Mouse (Mus musculus) stomach, embryonic 15.5 days (tissue): Measurements from ENCODE around the gene Hoxd8. TPM values are rescaled to one million over a fixed set of nuclear protein-coding genes. Genes with fewer than 3 reads are reported as not detected.

Source experiments
- ATAC-seq: fragments of 200-750 bp; cut with Nextera tagmentation; 2 replicates; pipeline ENCODE4 v1.8.0; 2017; ENCODE audit warnings: low read depth, moderate number of reproducible peaks, moderate TSS enrichment; ENCODE audit not compliant: insufficient read depth, low FRiP score
- H3K27ac ChIP-seq: fragments of 300-500 bp; sonication (generic); 2 replicates; pipeline ENCODE4 v1.5.1; 2015; ENCODE audit warnings: mild to moderate bottlenecking, inconsistent platforms
- H3K27me3 ChIP-seq: fragments of 300-500 bp; sonication (generic); replicated peaks from 2 replicates; pipeline ENCODE4 v1.6.1; 2015; ENCODE audit warnings: inconsistent platforms
- H3K36me3 ChIP-seq: fragments of 300-500 bp; sonication (generic); 2 replicates; pipeline ENCODE4 v1.6.1; 2015; ENCODE audit warnings: inconsistent platforms
- H3K4me1 ChIP-seq: fragments of 300-500 bp; sonication (generic); 2 replicates; pipeline ENCODE4 v1.6.1; 2015; ENCODE audit warnings: inconsistent platforms
- H3K4me2 ChIP-seq: fragments of 300-500 bp; sonication (generic); 2 replicates; pipeline ENCODE4 v1.6.1; 2015; ENCODE audit warnings: mild to moderate bottlenecking, inconsistent platforms
- H3K4me3 ChIP-seq: fragments of 300-500 bp; sonication (generic); replicated peaks from 2 replicates; pipeline ENCODE4 v1.5.1; 2015; ENCODE audit warnings: inconsistent platforms
- H3K9ac ChIP-seq: fragments of 300-500 bp; sonication (generic); 2 replicates; pipeline ENCODE4 v1.6.1; 2015; ENCODE audit warnings: inconsistent platforms
- H3K9me3 ChIP-seq: fragments of 300-500 bp; sonication (generic); 2 replicates; pipeline ENCODE4 v1.6.1; 2016; ENCODE audit warnings: inconsistent platforms
- WGBS: fragments of 180-500 bp; shearing (Covaris S2); methylation state at CpG from one replicate; pipeline ENCODE4 v1.1.7; 2015; 5-methylcytosine and 5-hydroxymethylcytosine counted together
- polyA plus RNA-seq: library from polyadenylated mRNA; unstranded; fragments of >200 nt; fragmentation: Nextera tagmentation; extraction: Ambion mirVana; gene quantifications from 2 replicates; pipeline ENCODE4 v1.2.1, GENCODE M21; 2015

The Hoxd8 gene
- polyA plus RNA-seq, 1 experiment from 2014 or later = 3.2 TPM

GRCm38 (mm10) chr2:74661685-74662084, 42.7 kb upstream of the Hoxd8 start:
- Histone ChIP-seq H3K4me2 (peak overlapping the region; percentile 41; the same call in 1 of the 2 replicates), H3K4me1 (peaks cover 2% of the 10 kb centered on the region; the same call in 1 of the 2 replicates), H3K27ac (no peak overlapping the region), H3K9me3 (no peaks in the 10 kb centered on the region), H3K36me3 (no peaks in the 10 kb centered on the region), H3K27me3 (peaks cover 86% of the 10 kb centered on the region), H3K9ac (no peak overlapping the region), H3K4me3 (peak overlapping the region; percentile 22; the same call in 1 of the 2 replicates)
- 1% methylated on average over 14 of the region's 14 CpGs for WGBS
- no peak for ATAC-seq

- ATAC-seq = no peak
- no peak overlapping the region for H3K9ac ChIP-seq
These were observed 41.0 kb upstream of the Hoxd8 start for GRCm38 (mm10) chr2:74663291-74663925.

GRCm38 (mm10) chr2:74666411-74666810, 38.0 kb upstream of the Hoxd8 start:
- Histone ChIP-seq H3K4me3 (no peak overlapping the region), H3K27ac (no peak overlapping the region), H3K36me3 (no peaks in the 10 kb centered on the region), H3K4me1 (peaks cover 13% of the 10 kb centered on the region), H3K4me2 (no peak overlapping the region), H3K9ac (no peak overlapping the region), H3K9me3 (no peaks in the 10 kb centered on the region), H3K27me3 (peaks cover 92% of the 10 kb centered on the region)
- no peak for ATAC-seq
- 4% methylated on average over 7 of the region's 7 CpGs for WGBS

More at GRCm38 (mm10) chr2:74663291-74663925, 41.0 kb upstream of the Hoxd8 start:
- H3K36me3 ChIP-seq = no peaks in the 10 kb centered on the region
- H3K27ac ChIP-seq = no peak overlapping the region
- WGBS = 4% methylated on average over 18 of the region's 18 CpGs
- no peak overlapping the region for H3K4me3 ChIP-seq
- peaks cover 89% of the 10 kb centered on the region for H3K27me3 ChIP-seq
- no peak overlapping the region for H3K4me2 ChIP-seq
- H3K4me1 ChIP-seq = peaks cover 10% of the 10 kb centered on the region
- no peaks in the 10 kb centered on the region for H3K9me3 ChIP-seq

GRCm38 (mm10) chr2:74667191-74667841, 37.1 kb upstream of the Hoxd8 start:
- 2% methylated on average over 36 of the region's 36 CpGs for WGBS
- peaks cover 91% of the 10 kb centered on the region for H3K27me3 ChIP-seq
- no peak for ATAC-seq

GRCm38 (mm10) chr2:74667842-74668357, 36.5 kb upstream of the Hoxd8 start, which contains the start of gene Hoxd13:
Hoxd13 (plus strand) TSS chr2:74668310.
- peak within 1 kb of the TSS; percentile 76 for H3K4me2 ChIP-seq
- 1% methylated on average over 40 of the region's 51 CpGs for WGBS
- 0 out of 2 replicates have a peak, but pooled peaks have one; percentile 47 for ATAC-seq
- H3K4me1 ChIP-seq = peaks cover 14% of the 10 kb centered on the region
- H3K9me3 ChIP-seq = no peaks in the 10 kb centered on the region
- no peak within 1 kb of the TSS for H3K9ac ChIP-seq
- H3K27ac ChIP-seq = no peak within 1 kb of the TSS
- peaks cover 90% of the 10 kb centered on the region for H3K27me3 ChIP-seq
- H3K4me3 ChIP-seq = peak within 1 kb of the TSS; percentile 39
- H3K36me3 ChIP-seq = no peaks in the 10 kb centered on the region

More at GRCm38 (mm10) chr2:74667191-74667841, 37.1 kb upstream of the Hoxd8 start:
- Histone ChIP-seq H3K4me1 (peaks cover 10% of the 10 kb centered on the region), H3K36me3 (no peaks in the 10 kb centered on the region), H3K4me2 (peak overlapping the region; percentile 76; the same call in 1 of the 2 replicates), H3K9me3 (no peaks in the 10 kb centered on the region), H3K27ac (no peak overlapping the region), H3K9ac (no peak overlapping the region), H3K4me3 (peak overlapping the region; percentile 39; the same call in 1 of the 2 replicates)

GRCm38 (mm10) chr2:74668370-74669229, 35.8 kb upstream of the Hoxd8 start:
- Histone ChIP-seq H3K9ac (no peak overlapping the region), H3K4me1 (peaks cover 15% of the 10 kb centered on the region), H3K27me3 (peaks cover 90% of the 10 kb centered on the region), H3K4me3 (peak overlapping the region; percentile 39), H3K36me3 (no peaks in the 10 kb centered on the region), H3K4me2 (peak overlapping the region; percentile 76), H3K27ac (no peak overlapping the region), H3K9me3 (no peaks in the 10 kb centered on the region)
- no peak for ATAC-seq
- WGBS = under 1% methylated on average over 73 of the region's 74 CpGs

GRCm38 (mm10) chr2:74669230-74669578, 35.2 kb upstream of the Hoxd8 start:
- peaks cover 90% of the 10 kb centered on the region for H3K27me3 ChIP-seq
- H3K27ac ChIP-seq = no peak overlapping the region
- no peak for ATAC-seq
- H3K36me3 ChIP-seq = no peaks in the 10 kb centered on the region
- H3K9me3 ChIP-seq = no peaks in the 10 kb centered on the region
- H3K4me3 ChIP-seq = no peak overlapping the region
- no peak overlapping the region for H3K4me2 ChIP-seq
- 1% methylated on average over 3 of the region's 3 CpGs for WGBS
- H3K9ac ChIP-seq = no peak overlapping the region
- peaks cover 15% of the 10 kb centered on the region for H3K4me1 ChIP-seq

GRCm38 (mm10) chr2:74669650-74670235, 34.7 kb upstream of the Hoxd8 start:
- H3K27me3 ChIP-seq = peaks cover 90% of the 10 kb centered on the region
- ATAC-seq = no peak
- H3K4me3 ChIP-seq = no peak overlapping the region
- H3K27ac ChIP-seq = no peak overlapping the region
- no peaks in the 10 kb centered on the region for H3K36me3 ChIP-seq
- H3K9me3 ChIP-seq = no peaks in the 10 kb centered on the region
- no peak overlapping the region for H3K9ac ChIP-seq
- no peak overlapping the region for H3K4me2 ChIP-seq
- H3K4me1 ChIP-seq = peaks cover 15% of the 10 kb centered on the region
- 3% methylated on average over 14 of the region's 14 CpGs for WGBS

- no peak for ATAC-seq
- Histone ChIP-seq H3K4me1 (peaks cover 15% of the 10 kb centered on the region), H3K36me3 (no peaks in the 10 kb centered on the region), H3K27me3 (peaks cover 92% of the 10 kb centered on the region), H3K4me3 (no peak overlapping the region), H3K9ac (no peak overlapping the region), H3K4me2 (no peak overlapping the region), H3K27ac (no peak overlapping the region), H3K9me3 (no peaks in the 10 kb centered on the region)
- 1% methylated on average over 3 of the region's 3 CpGs for WGBS
These were observed 33.7 kb upstream of the Hoxd8 start for GRCm38 (mm10) chr2:74670632-74671188.

GRCm38 (mm10) chr2:74671847-74672246, 32.6 kb upstream of the Hoxd8 start:
- H3K9me3 ChIP-seq = no peaks in the 10 kb centered on the region
- H3K4me3 ChIP-seq = no peak overlapping the region
- WGBS = 19% methylated on average over 5 of the region's 5 CpGs

More at GRCm38 (mm10) chr2:74671847-74672246, 32.6 kb upstream of the Hoxd8 start:
- Histone ChIP-seq H3K36me3 (no peaks in the 10 kb centered on the region), H3K27me3 (peaks cover 94% of the 10 kb centered on the region), H3K4me1 (peaks cover 15% of the 10 kb centered on the region), H3K4me2 (no peak overlapping the region), H3K9ac (no peak overlapping the region), H3K27ac (no peak overlapping the region)
- ATAC-seq = no peak
